Comparison of ENCODE assay signal across 22 mouse cellular contexts in genomic region chr15:101773420-101773819, GRCm38 (mm10). TPM values are rescaled to one million over a fixed set of nuclear protein-coding genes. Genes with fewer than 3 reads are reported as not detected.
DNase-seq lines count a peak whose midpoint lies in the region; ATAC-seq and TF ChIP-seq lines count a peak whose summit lies in the region.
"Had no signal": no experiment of that assay in that cellular context is flagged by ENCODE, and none has a peak within 500 bp of the region (broad histone marks: within the 10 kb centered on the region; RNA-seq: fewer than 3 reads in every experiment).

No protein-coding gene starts in this region.

- H3K4me2 ChIP-seq in forebrain, postnatal 0 days (ENCODE audit: low read depth), result no peak overlapping the region
- H3K4me2 ChIP-seq in forebrain, embryonic 15.5 days (replicated peaks), result no peak overlapping the region
- no peak overlapping the region for H3K4me2 ChIP-seq in lung, embryonic 16.5 days (ENCODE audit: low read depth, low read length)
- H3K4me2 ChIP-seq in stomach, embryonic 15.5 days, result no peak overlapping the region
- no peak overlapping the region for H3K4me2 ChIP-seq in hindbrain, embryonic 13.5 days
- H3K4me2 ChIP-seq: hindbrain, embryonic 12.5 days; midbrain, embryonic 13.5 days; neural tube, embryonic 15.5 days had no signal

- H3K27me3 ChIP-seq in forebrain, postnatal 0 days (ENCODE audit: insufficient read depth, low read length), result no peaks in the 10 kb centered on the region
- no peaks in the 10 kb centered on the region for H3K27me3 ChIP-seq in forebrain, embryonic 15.5 days
- H3K27me3 ChIP-seq in lung, embryonic 16.5 days (ENCODE audit: control insufficient read depth, insufficient read depth, low read depth, low read length), result no peaks in the 10 kb centered on the region; the same call in 1 of the 2 replicates
- H3K27me3 ChIP-seq in stomach, embryonic 15.5 days (replicated peaks), result no peaks in the 10 kb centered on the region
- no peaks in the 10 kb centered on the region for H3K27me3 ChIP-seq in hindbrain, embryonic 13.5 days
- H3K27me3 ChIP-seq: hindbrain, embryonic 12.5 days; midbrain, embryonic 13.5 days; neural tube, embryonic 15.5 days had no signal

- H3K9me3 ChIP-seq in forebrain, postnatal 0 days (ENCODE audit: low read length), result no peaks in the 10 kb centered on the region
- H3K9me3 ChIP-seq in forebrain, embryonic 15.5 days, result no peaks in the 10 kb centered on the region
- H3K9me3 ChIP-seq in lung, embryonic 16.5 days (ENCODE audit: control insufficient read depth, low read length), result no peaks in the 10 kb centered on the region
- no peaks in the 10 kb centered on the region for H3K9me3 ChIP-seq in stomach, embryonic 15.5 days
- H3K9me3 ChIP-seq in hindbrain, embryonic 13.5 days, result no peaks in the 10 kb centered on the region
- H3K9me3 ChIP-seq: hindbrain, embryonic 12.5 days; midbrain, embryonic 13.5 days; neural tube, embryonic 15.5 days had no signal

- no peak overlapping the region for H3K4me3 ChIP-seq in forebrain, postnatal 0 days (ENCODE audit: low read depth, low read length)
- no peak overlapping the region for H3K4me3 ChIP-seq in forebrain, embryonic 15.5 days
- H3K4me3 ChIP-seq in lung, adult 2 months (replicated peaks; ENCODE audit: extremely low read depth, low read depth, low read length), result no peak overlapping the region
- H3K4me3 ChIP-seq in lung, embryonic 16.5 days (ENCODE audit: low read length), result no peak overlapping the region
- H3K4me3 ChIP-seq in stomach, embryonic 15.5 days (replicated peaks), result no peak overlapping the region
- H3K4me3 ChIP-seq in hindbrain, embryonic 13.5 days, result no peak overlapping the region
- H3K4me3 ChIP-seq: erythroblast, embryonic 14.5 days; hindbrain, embryonic 12.5 days; midbrain, embryonic 13.5 days; myocyte; neural tube, embryonic 15.5 days had no signal

- no peak overlapping the region for H3K27ac ChIP-seq in forebrain, postnatal 0 days (ENCODE audit: low read depth, low read length)
- H3K27ac ChIP-seq in forebrain, embryonic 15.5 days (replicated peaks), result no peak overlapping the region
- no peak overlapping the region for H3K27ac ChIP-seq in lung, embryonic 16.5 days (ENCODE audit: low read length)
- no peak overlapping the region for H3K27ac ChIP-seq in stomach, embryonic 15.5 days
- H3K27ac ChIP-seq in hindbrain, embryonic 13.5 days, result no peak overlapping the region
- H3K27ac ChIP-seq: hindbrain, embryonic 12.5 days; kidney, postnatal 0 days; midbrain, embryonic 13.5 days; neural tube, embryonic 15.5 days had no signal

- no peaks in the 10 kb centered on the region for H3K4me1 ChIP-seq in forebrain, postnatal 0 days (ENCODE audit: insufficient read depth)
- H3K4me1 ChIP-seq in forebrain, embryonic 15.5 days, result peaks cover 3% of the 10 kb centered on the region; the same call in 1 of the 2 replicates
- H3K4me1 ChIP-seq in lung, adult 2 months (ENCODE audit: control insufficient read depth, insufficient read depth, low read length), result no peaks in the 10 kb centered on the region
- H3K4me1 ChIP-seq in lung, embryonic 16.5 days (replicated peaks; ENCODE audit: control insufficient read depth, insufficient read depth, low read length), result no peaks in the 10 kb centered on the region
- no peaks in the 10 kb centered on the region for H3K4me1 ChIP-seq in stomach, embryonic 15.5 days
- H3K4me1 ChIP-seq in hindbrain, embryonic 13.5 days (replicated peaks), result peaks cover 7% of the 10 kb centered on the region; the same call in 1 of the 2 replicates
- H3K4me1 ChIP-seq: midbrain, embryonic 13.5 days; neural tube, embryonic 15.5 days had no signal

- no peak overlapping the region for H3K9ac ChIP-seq in forebrain, postnatal 0 days
- no peak overlapping the region for H3K9ac ChIP-seq in forebrain, embryonic 15.5 days (replicated peaks)
- H3K9ac ChIP-seq in lung, embryonic 16.5 days (ENCODE audit: low read length), result no peak overlapping the region
- H3K9ac ChIP-seq in stomach, embryonic 15.5 days, result no peak overlapping the region
- H3K9ac ChIP-seq in hindbrain, embryonic 13.5 days, result no peak overlapping the region
- H3K9ac ChIP-seq: hindbrain, embryonic 12.5 days; midbrain, embryonic 13.5 days; neural tube, embryonic 15.5 days had no signal

- H3K36me3 ChIP-seq in forebrain, postnatal 0 days (ENCODE audit: insufficient read depth), result no peaks in the 10 kb centered on the region
- H3K36me3 ChIP-seq in forebrain, embryonic 15.5 days, result no peaks in the 10 kb centered on the region
- no peaks in the 10 kb centered on the region for H3K36me3 ChIP-seq in lung, embryonic 16.5 days (ENCODE audit: control insufficient read depth, insufficient read depth, low read length)
- no peaks in the 10 kb centered on the region for H3K36me3 ChIP-seq in stomach, embryonic 15.5 days
- H3K36me3 ChIP-seq in hindbrain, embryonic 13.5 days, result no peaks in the 10 kb centered on the region
- H3K36me3 ChIP-seq: hindbrain, embryonic 12.5 days; midbrain, embryonic 13.5 days; neural tube, embryonic 15.5 days had no signal

- peak; percentile 8 for DNase-seq in forebrain, postnatal 0 days
- peak; percentile 22 to 25 for DNase-seq in lung, adult 18-20 months
- DNase-seq in lung, adult 2 months, result no peak
- no peak for DNase-seq in ovary, postnatal 36 days (ENCODE audit: low spot score)

- no peak for TF ChIP-seq POLR2A in lung, adult 2 months (IDR thresholded peaks at IDR 0.05; ENCODE audit: borderline replicate concordance, extremely low read depth, low read depth, low read length)

- TF ChIP-seq CTCF in forebrain, postnatal 0 days (IDR thresholded peaks at IDR 0.05; ENCODE audit: low read depth), result no peak
- no peak for TF ChIP-seq CTCF in lung, adult 2 months (IDR thresholded peaks at IDR 0.05; ENCODE audit: insufficient read depth, low read length)

- 78% methylated on average over 10 of the region's 10 CpGs for WGBS in forebrain, postnatal 0 days
- 78% methylated on average over 10 of the region's 10 CpGs for WGBS in forebrain, embryonic 15.5 days
- 42% methylated on average over 10 of the region's 10 CpGs for WGBS in lung, adult 2 months
- 48% methylated on average over 10 of the region's 10 CpGs for WGBS in lung, embryonic 16.5 days
- WGBS in stomach, embryonic 15.5 days, result 66% methylated on average over 10 of the region's 10 CpGs
- WGBS in hindbrain, embryonic 13.5 days, result 83% methylated on average over 10 of the region's 10 CpGs

- peak; percentile 30 for ATAC-seq in forebrain, postnatal 0 days
- ATAC-seq in forebrain, embryonic 15.5 days (replicated peaks), result no peak
- ATAC-seq in lung, embryonic 16.5 days (ENCODE audit: low read depth), result peak; percentile 64
- ATAC-seq in stomach, embryonic 15.5 days (ENCODE audit: insufficient read depth, low FRiP score, low read depth), result peak; percentile 34; the same call in 1 of the 2 replicates
- no peak for ATAC-seq in hindbrain, embryonic 13.5 days (ENCODE audit: low FRiP score)

RNA-seq across cellular contexts. Expression of gene Krt72, which starts 12.8 kb away (rescaled TPM):
- not detected in 2 replicates for total RNA-seq in forebrain, postnatal 0 days (2014; rRNA removed)
- polyA plus RNA-seq in forebrain, postnatal 0 days (2015; fragmentation: Nextera tagmentation; extraction: Ambion mirVana), result not detected in 2 replicates
- polyA plus RNA-seq in forebrain, embryonic 15.5 days (2015; fragmentation: Nextera tagmentation; extraction: Ambion mirVana), result not detected in 2 replicates
- polyA plus RNA-seq in lung, adult 2 months (2012; rRNA removed), result not detected in 2 replicates
- polyA plus RNA-seq in lung, embryonic 16.5 days (2015; fragmentation: Nextera tagmentation; extraction: Ambion mirVana), result not detected in 2 replicates
- not detected in 2 replicates for polyA plus RNA-seq in stomach, embryonic 15.5 days (2015; fragmentation: Nextera tagmentation; extraction: Ambion mirVana)
- not detected in 2 replicates for polyA plus RNA-seq in hindbrain, embryonic 13.5 days (2015; fragmentation: Nextera tagmentation; extraction: Ambion mirVana)
- total RNA-seq: ES-E14; gastrocnemius, postnatal 14 days; layer of hippocampus, postnatal 10 days; left cerebral cortex, postnatal 36 days had no signal
- polyA plus RNA-seq: C2C12; erythroblast, embryonic 14.5 days; heart, postnatal 0 days; hindbrain, embryonic 12.5 days; intestine, embryonic 14.5 days; kidney, postnatal 0 days; midbrain, embryonic 13.5 days; myocyte; neural tube, embryonic 15.5 days; small intestine, adult 2 months had no signal

RNA-seq across cellular contexts. Expression of gene Krt73, which starts 28.7 kb away (rescaled TPM):
- 0.24 and 0.38 TPM in 2 replicates for total RNA-seq in forebrain, postnatal 0 days (2014; rRNA removed)
- polyA plus RNA-seq in forebrain, postnatal 0 days (2015; fragmentation: Nextera tagmentation; extraction: Ambion mirVana), result 0.54 and 0.69 TPM in 2 replicates
- polyA plus RNA-seq in forebrain, embryonic 15.5 days (2015; fragmentation: Nextera tagmentation; extraction: Ambion mirVana), result 0.43 and 1.1 TPM in 2 replicates
- polyA plus RNA-seq in lung, adult 2 months (2012; rRNA removed), result not detected in 2 replicates
- not detected in 2 replicates for polyA plus RNA-seq in lung, embryonic 16.5 days (2015; fragmentation: Nextera tagmentation; extraction: Ambion mirVana)
- not detected in 2 replicates for polyA plus RNA-seq in stomach, embryonic 15.5 days (2015; fragmentation: Nextera tagmentation; extraction: Ambion mirVana)
- 1.6 and 2.4 TPM in 2 replicates for polyA plus RNA-seq in hindbrain, embryonic 13.5 days (2015; fragmentation: Nextera tagmentation; extraction: Ambion mirVana)
- total RNA-seq: ES-E14; gastrocnemius, postnatal 14 days had no signal
- polyA plus RNA-seq: C2C12; erythroblast, embryonic 14.5 days; heart, postnatal 0 days; intestine, embryonic 14.5 days; kidney, postnatal 0 days; myocyte; small intestine, adult 2 months had no signal

RNA-seq across cellular contexts. Expression of gene Krt71, which starts 30.5 kb away (rescaled TPM):
- 0.08 and 0.43 TPM in 2 replicates for total RNA-seq in forebrain, postnatal 0 days (2014; rRNA removed)
- polyA plus RNA-seq in forebrain, postnatal 0 days (2015; fragmentation: Nextera tagmentation; extraction: Ambion mirVana), result not detected in 2 replicates
- polyA plus RNA-seq in forebrain, embryonic 15.5 days (2015; fragmentation: Nextera tagmentation; extraction: Ambion mirVana), result not detected in 2 replicates
- polyA plus RNA-seq in lung, adult 2 months (2012; rRNA removed), result not detected in 2 replicates
- not detected in 2 replicates for polyA plus RNA-seq in lung, embryonic 16.5 days (2015; fragmentation: Nextera tagmentation; extraction: Ambion mirVana)
- polyA plus RNA-seq in stomach, embryonic 15.5 days (2015; fragmentation: Nextera tagmentation; extraction: Ambion mirVana), result not detected in 2 replicates
- polyA plus RNA-seq in hindbrain, embryonic 13.5 days (2015; fragmentation: Nextera tagmentation; extraction: Ambion mirVana), result 0.31 and 0.45 TPM in 2 replicates
- total RNA-seq: ES-E14; gastrocnemius, postnatal 14 days; layer of hippocampus, postnatal 10 days; left cerebral cortex, postnatal 36 days had no signal
- polyA plus RNA-seq: C2C12; erythroblast, embryonic 14.5 days; heart, postnatal 0 days; hindbrain, embryonic 12.5 days; intestine, embryonic 14.5 days; kidney, postnatal 0 days; midbrain, embryonic 13.5 days; myocyte; small intestine, adult 2 months had no signal

RNA-seq across cellular contexts. Expression of gene Krt2, which starts 44.5 kb away (rescaled TPM):
- total RNA-seq in forebrain, postnatal 0 days (2014; rRNA removed), result 0.15 and 0.29 TPM in 2 replicates
- polyA plus RNA-seq in forebrain, postnatal 0 days (2015; fragmentation: Nextera tagmentation; extraction: Ambion mirVana), result 0.05 and 0.11 TPM in 2 replicates
- not detected in 2 replicates for polyA plus RNA-seq in forebrain, embryonic 15.5 days (2015; fragmentation: Nextera tagmentation; extraction: Ambion mirVana)
- not detected in 2 replicates for polyA plus RNA-seq in lung, adult 2 months (2012; rRNA removed)
- not detected in 2 replicates for polyA plus RNA-seq in lung, embryonic 16.5 days (2015; fragmentation: Nextera tagmentation; extraction: Ambion mirVana)
- not detected in 2 replicates for polyA plus RNA-seq in stomach, embryonic 15.5 days (2015; fragmentation: Nextera tagmentation; extraction: Ambion mirVana)
- polyA plus RNA-seq in hindbrain, embryonic 13.5 days (2015; fragmentation: Nextera tagmentation; extraction: Ambion mirVana), result not detected in 2 replicates
- total RNA-seq: ES-E14; gastrocnemius, postnatal 14 days had no signal
- polyA plus RNA-seq: C2C12; erythroblast, embryonic 14.5 days; heart, postnatal 0 days; hindbrain, embryonic 12.5 days; intestine, embryonic 14.5 days; kidney, postnatal 0 days; midbrain, embryonic 13.5 days; myocyte; neural tube, embryonic 15.5 days; small intestine, adult 2 months had no signal

Comparison
In these comparisons a context has a peak if more than half of its experiments do, and no peak if none do; other contexts are left out.
1. ATAC-seq: peak in forebrain, postnatal 0 days (single experiment), lung, embryonic 16.5 days (single experiment) and stomach, embryonic 15.5 days (single experiment); none in forebrain, embryonic 15.5 days (single experiment) and hindbrain, embryonic 13.5 days (single experiment).
2. DNase-seq: peak in forebrain, postnatal 0 days (single experiment) and lung, adult 18-20 months (2 of 2); none in lung, adult 2 months (single experiment) and ovary, postnatal 36 days (single experiment).